Mouse (Mus musculus): Measurements from ENCODE around the gene Myo18a.

Myo18a gene

DNA sequence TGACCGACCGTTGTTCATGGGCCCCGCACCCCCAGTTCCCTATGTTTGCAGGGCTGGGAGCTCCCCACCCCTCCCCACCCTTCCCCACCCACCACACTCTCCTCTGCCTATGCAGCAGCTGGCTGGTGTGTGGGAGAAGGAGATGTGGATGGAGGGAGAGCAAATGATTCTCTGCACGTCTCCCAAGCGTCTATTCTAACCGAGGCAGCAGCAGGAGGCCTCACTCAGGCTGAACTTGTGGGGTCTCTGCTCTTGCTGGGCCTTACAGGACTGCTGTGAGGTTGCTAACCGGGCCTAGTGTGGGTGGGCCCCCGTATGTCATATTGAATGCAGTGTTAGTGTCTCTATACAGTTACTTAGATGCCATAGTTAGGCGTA lies 37.4 kb downstream of the Myo18a start:
- no peak for DNase-seq

DNA sequence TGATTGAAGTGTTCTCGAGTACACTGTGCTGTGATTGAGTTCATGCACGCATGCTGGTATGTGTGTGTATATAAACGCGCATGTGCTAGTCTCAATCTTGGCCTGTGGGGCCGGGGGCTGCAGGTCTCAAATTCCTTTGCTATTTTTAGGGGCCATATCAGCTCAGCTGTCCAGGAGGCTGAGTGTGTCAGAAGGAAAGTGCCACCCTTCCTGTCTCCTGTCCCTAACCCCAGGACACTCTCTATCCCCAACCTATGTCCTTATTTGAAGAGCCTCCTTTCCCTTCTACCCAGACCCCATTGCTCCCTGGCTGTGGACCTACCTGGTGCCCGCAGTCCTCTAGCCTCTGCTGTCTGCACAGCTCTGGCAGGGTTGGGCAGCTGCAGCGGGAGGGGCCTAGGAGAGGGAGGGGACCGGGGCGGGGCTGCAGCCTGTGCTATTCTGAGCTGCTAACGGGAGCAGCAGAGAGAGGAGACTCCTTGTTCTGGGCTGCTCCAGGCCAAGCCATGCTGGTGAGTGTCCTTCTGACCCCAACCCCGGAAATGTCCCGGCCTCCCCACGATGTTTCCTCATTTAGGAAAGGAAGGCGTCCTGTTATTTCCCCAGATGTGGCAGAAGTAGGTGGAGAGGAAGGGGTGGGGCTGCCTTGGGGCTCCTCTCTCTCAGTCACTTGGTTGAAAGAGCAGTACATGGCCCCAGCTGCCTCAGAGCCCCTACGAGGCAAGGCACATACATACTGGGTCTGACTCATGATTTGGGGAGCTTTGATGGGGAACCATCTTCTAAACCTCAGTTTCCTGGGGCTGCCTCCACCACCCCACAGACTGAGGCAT lies 38.0 kb downstream of the Myo18a start:
- DNase-seq, result peak; percentile 81

GRCm38 (mm10) chr11:77802341-77802865 lies 39.4 kb downstream of the Myo18a start:
- peak; percentile 47 for DNase-seq

DNA sequence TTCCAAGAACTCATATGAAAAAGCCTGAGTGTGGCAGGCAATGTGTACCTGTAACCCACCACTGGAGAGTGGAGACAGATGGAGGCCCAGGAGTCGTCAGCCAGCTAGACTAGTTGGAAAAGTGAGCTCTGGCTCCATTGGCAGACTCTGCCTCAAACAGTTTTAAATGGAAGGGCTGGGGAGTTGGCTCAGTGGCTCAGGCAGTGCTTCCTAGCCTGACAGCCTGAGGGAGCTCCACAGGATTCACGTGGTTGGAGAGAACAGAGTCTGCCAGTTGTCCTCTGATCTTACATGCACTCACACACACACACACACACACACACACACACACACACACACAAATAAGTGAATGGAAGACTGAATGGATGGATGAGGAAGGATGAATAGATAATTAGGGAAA lies 43.2 kb downstream of the Myo18a start:
- DNase-seq, result peak; percentile 52

GRCm38 (mm10) chr11:77806855-77807254 lies 43.8 kb downstream of the Myo18a start:
- no peak for DNase-seq

- DNase-seq, result peak; percentile 57
Measured at GRCm38 (mm10) chr11:77808051-77808465, 45.0 kb downstream of the Myo18a start.

- no peak for DNase-seq
Measured at GRCm38 (mm10) chr11:77809215-77809614, 46.2 kb downstream of the Myo18a start.

DNA sequence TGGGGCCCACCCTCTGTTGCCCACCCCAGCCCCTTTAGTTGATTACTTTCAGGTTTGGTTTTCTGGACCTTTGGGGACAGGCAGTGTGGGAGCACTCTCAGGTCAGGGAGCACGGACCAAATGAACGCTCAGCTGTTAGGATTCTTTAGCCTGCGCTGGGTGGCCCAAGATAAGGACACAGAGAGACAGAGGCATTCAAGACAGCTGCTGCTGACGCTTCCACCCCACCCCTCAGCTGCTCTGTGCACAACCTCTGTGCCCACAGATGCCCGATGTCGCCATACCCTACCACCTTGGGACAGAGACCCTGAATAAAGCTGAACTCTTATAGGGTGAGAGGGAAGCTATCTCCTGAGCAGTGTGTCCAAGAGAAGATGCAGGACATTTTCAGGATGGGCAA lies 47.0 kb downstream of the Myo18a start:
- no peak for DNase-seq

DNA sequence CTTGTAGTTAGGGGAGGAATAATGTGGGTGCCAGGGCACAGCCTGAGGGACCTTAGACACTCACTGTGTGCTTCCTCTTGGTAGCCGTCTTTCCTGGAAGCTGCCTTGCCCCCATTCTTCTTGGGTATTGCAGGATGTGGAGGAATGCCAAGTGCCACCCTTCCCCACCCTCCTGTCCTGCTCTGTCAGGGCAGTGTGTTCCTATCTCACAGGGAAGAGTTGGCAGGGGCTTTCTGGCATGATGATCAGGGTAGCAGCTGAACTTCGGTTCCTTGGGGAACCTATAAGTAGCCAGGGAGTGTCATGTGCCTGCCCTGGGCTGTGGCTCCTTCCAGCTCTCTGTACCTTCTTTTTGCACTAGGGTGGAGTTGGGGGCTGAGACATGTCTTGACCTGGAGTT lies 50.9 kb downstream of the Myo18a start:
- DNase-seq, result no peak

GRCm38 (mm10) chr11:77816003-77816402 lies 53.0 kb downstream of the Myo18a start:
- peak; percentile 70 for DNase-seq

- DNase-seq, result peak; percentile 49
Measured at GRCm38 (mm10) chr11:77821648-77822047, 58.6 kb downstream of the Myo18a start.

GRCm38 (mm10) chr11:77822781-77823180 lies 59.7 kb downstream of the Myo18a start:
- DNase-seq, result peak; percentile 60

DNA sequence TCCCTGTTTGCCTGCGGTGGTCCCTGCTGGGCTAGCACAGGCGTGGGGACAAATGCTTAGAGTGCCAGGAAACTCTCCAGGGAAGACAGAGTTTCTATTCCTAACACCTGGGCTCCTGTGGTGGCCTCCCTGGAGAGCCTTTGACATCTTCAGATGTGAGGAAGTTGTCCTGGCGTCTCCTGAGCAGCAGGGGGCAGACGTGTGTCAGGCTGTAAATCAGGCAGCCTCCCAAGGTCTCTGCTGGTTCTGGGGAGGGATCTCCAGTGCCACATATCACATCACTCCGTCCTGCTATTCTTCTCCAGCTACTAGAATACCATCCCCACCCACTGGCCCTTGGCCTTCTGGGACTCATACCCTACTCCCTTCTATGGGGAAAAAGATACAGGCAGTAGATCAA lies 62.8 kb downstream of the Myo18a start:
- DNase-seq, result peak; percentile 70

DNA sequence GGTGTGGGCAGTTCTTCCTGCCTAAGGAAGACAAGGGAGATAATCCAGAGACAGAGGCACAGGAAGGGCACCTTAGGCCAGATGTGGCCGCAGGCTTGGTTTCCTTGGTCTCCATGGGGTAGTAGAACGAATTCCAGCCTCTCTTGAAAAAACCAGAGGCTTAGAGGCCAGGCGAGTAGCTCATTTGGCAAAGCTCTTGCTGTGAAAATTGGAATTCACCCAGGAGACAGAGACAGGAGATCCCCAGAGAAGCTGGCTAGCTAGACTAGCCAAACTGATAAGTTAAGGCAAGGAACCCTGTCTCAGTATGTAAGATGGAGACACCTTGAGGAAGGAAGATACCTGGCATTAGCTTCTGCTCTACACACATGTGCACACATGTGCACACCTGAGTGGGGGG lies 63.3 kb downstream of the Myo18a start:
- DNase-seq, result no peak

DNA sequence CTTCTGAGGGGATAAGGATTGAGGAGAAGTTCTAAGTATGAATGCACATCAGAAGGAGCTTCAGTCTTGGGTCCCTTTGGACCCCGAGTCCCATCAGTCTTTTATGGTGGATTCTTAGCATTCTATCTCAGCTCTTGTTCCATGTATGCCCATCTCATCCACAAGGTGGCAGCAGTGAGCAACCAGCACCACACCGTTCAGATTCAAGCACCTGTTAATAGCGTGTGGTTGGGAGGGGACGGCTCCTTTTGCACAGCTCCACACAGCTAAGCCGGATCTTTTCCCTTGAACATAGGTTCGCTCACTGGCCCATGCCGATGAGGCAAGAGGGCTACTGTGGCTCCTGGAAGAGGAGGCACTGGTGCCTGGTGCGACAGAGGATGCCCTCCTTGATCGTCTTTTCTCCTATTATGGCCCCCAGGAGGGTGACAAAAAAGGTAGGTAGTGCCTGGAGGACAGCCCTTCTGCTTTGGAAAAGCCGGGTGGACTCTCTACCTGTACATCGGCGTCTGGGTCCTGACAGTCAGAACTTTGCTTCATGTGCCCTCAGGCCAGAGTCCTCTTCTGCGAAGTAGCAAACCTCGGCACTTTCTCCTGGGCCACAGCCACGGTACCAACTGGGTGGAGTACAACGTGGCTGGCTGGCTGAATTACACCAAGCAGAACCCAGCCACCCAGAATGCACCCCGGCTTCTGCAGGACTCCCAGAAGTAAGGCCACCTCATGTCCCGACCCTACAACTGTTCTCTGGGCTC lies 64.4 kb downstream of the Myo18a start:
- DNase-seq, result peak; percentile 78

- no peak for DNase-seq
Measured at GRCm38 (mm10) chr11:77828163-77828562, 65.1 kb downstream of the Myo18a start.

DNA sequence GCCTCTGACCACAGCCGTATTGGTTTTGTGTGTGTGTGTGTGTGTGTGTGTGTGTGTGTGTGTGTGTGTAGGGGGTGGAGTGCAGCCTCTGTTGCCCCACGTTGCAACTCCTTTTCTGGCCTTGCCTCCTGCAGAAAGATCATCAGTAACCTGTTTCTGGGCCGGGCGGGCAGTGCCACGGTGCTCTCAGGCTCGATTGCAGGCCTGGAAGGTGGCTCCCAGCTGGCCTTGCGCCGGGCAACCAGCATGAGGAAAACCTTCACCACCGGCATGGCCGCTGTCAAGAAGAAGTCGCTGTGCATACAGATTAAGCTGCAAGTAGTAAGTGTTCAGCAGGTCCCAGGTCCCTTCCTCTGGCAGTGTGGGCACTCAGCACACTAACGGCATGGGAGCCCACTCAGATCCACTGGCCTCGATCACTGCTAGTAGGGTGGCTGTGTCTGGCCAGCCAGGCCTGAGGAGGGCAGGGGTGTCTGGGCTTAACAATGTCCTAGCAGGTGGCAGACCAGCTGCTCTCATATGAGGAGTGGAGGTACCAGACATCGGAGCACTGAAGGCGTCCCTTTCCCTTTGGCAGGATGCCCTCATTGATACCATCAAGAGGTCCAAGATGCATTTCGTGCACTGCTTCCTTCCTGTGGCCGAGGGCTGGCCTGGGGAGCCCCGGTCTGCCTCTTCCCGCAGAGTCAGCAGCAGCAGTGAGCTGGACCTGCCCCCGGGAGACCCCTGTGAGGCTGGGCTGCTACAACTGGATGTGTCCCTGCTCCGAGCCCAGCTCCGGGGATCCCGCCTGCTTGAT lies 66.2 kb downstream of the Myo18a start:
- DNase-seq, result peak; percentile 47

- DNase-seq, result no peak
Measured at GRCm38 (mm10) chr11:77830875-77831274, 67.8 kb downstream of the Myo18a start.

DNA sequence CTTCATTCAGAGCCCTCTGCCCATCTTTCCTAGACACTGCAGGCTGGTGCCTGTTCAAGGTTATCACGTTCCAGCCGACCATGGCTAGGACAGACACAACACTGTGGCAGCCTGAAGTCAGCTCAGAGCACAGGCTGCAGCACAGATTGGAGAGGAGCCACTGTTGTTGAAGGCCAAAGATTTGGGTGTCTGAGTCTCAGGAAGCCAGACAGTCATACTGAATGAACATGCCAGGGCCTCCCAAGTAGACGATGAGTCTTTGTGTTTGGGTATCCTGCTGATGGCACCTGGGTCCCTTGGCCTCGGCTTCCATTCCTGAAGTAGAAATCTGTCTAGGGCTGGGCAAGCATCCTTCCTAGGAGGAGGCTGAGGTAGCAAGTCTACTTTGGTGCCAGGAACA lies 69.5 kb downstream of the Myo18a start:
- no peak for DNase-seq

DNA sequence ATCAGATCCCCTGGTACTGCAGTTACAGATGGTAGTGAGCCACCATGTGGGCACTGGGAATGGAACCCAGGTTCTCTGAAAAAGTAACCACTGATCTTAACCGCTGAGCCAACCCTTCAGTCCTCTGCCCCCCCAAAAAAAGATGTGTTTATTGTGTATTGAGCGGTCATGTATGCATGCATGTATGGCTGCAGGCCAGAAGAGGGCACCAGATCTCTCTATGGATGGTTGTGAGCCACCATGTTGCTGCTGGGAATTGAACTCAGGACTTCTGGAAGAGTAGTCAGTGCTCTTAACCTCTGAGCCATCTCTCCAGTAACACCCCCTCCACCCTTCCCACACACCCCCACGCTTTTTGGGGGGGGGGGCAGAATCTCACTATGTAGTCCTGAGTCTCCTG lies 72.1 kb downstream of the Myo18a start:
- no peak for DNase-seq

DNA sequence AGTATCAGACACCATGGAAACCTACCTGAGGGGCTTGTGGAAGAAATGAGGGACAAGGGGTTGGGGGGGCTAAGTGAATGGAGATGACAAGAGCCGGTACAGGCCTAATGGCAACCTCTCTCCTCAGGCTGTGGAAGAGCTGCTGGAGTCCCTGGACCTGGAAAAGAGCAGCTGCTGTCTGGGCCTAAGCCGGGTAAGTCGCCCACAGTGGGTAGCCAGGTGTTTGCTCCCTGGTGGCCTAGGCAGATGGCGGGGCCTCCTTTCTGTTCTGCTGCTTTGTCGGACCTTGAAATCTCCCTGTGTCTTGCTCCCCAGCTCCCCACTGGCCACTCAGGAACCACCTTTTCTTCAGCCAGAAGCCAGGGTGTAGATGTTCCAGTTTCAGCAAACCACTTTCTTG lies 73.2 kb downstream of the Myo18a start:
- no peak for DNase-seq

- DNase-seq, result peak; percentile 70
Measured at GRCm38 (mm10) chr11:77836751-77837150, 73.7 kb downstream of the Myo18a start.

DNA sequence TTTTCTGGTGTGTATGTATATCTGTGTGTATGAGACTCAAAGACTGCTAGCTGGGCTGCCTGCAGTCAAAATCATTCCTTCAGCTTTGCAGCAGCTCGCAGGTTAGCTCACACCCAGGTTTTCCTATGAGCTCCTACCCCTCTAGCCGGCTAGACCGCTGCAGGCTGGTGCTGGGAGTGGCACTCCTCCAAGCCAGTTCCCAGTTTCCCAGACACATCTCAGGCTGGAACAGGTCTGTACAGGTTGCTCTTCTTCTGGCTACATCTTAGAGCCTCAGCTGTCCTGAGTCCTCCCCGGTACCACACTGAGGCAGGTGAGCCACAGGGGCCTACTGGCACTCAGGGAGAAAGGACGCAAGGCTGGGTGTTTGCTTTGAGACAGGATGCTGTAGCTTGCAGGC lies 74.8 kb downstream of the Myo18a start:
- no peak for DNase-seq
